Mouse (Mus musculus): Measurements from ENCODE around the gene Trim44. TPM values are rescaled to one million over a fixed set of nuclear protein-coding genes. Genes with fewer than 3 reads are reported as not detected.
A peak's percentile ranks its signal among the peaks of the same experiment; 100 is the strongest.

Trim44 gene
- total and polyA plus RNA-seq, 3 experiments, result 21.7 to 55.3 (median 49.1) TPM

DNA sequence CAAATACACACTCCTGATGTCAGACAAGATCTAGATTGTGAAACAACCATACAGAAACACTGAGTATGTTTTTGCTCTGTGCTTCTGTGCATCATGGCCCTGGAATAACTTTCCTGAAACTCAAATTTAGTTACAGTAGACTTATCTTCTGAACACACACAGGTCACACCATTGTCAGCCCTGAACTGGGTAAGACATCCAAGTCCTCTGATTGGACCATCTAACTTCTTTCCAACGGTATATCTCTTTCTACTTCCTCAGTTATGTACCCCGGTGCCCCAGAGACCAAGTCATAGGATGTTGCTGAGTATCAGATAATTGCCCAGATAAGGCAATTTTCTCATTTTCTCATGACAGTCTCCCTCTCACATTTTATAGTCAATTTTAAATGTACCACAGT lies 5.1 kb upstream of the Trim44 start (continued):
- TF ChIP-seq MEF2A (IDR thresholded peaks at IDR 0.05; ENCODE audit: extremely low read depth, insufficient replicate concordance, low read depth, low read length, poor library complexity, severe bottlenecking), result 0 out of 2 replicates have a peak, but pooled peaks have one; percentile 71
- TF ChIP-seq BHLHE40 (IDR thresholded peaks at IDR 0.05; ENCODE audit: borderline replicate concordance, low read depth, low read length), result no peak
- peak; percentile 27; the same call in 1 of the 2 replicates for TF ChIP-seq TAL1 (IDR thresholded peaks at IDR 0.05; ENCODE audit: low read length)
- no peak for TF ChIP-seq MAFK (IDR thresholded peaks at IDR 0.05; ENCODE audit: borderline replicate concordance, low read depth, low read length)
- no peak for TF ChIP-seq KAT2A (conservative IDR thresholded peaks at IDR 0.05; ENCODE audit: low read depth, low read length)
- no peak for TF ChIP-seq USF2 (IDR thresholded peaks at IDR 0.05; ENCODE audit: borderline replicate concordance in 1 of 2, insufficient read depth in 1 of 2, low read depth in 1 of 2, low read length in 2 of 2)
- TF ChIP-seq SIN3A (IDR thresholded peaks at IDR 0.05; ENCODE audit: low read length), result 0 out of 2 replicates have a peak, but pooled peaks have one; percentile 58
- peak; percentile 57; the same call in 1 of the 2 replicates for TF ChIP-seq MYC (IDR thresholded peaks at IDR 0.05; ENCODE audit: low read depth, low read length)
- TF ChIP-seq NRF1 (IDR thresholded peaks at IDR 0.05; ENCODE audit: insufficient read depth, low read depth, low read length, poor library complexity, severe bottlenecking), result no peak
- no peak for TF ChIP-seq JUND (IDR thresholded peaks at IDR 0.05; ENCODE audit: low read depth, low read length)
- no peak for TF ChIP-seq POLR2A (IDR thresholded peaks at IDR 0.05; ENCODE audit: control insufficient read depth in 1 of 2, insufficient read depth in 1 of 2, low read depth in 1 of 2, low read length in 2 of 2, poor library complexity in 1 of 2)
- no peak for TF ChIP-seq SMC3 (IDR thresholded peaks at IDR 0.05; ENCODE audit: low read depth, low read length)
- TF ChIP-seq NELFE (IDR thresholded peaks at IDR 0.05; ENCODE audit: low read depth, low read length), result no peak
- no peak for TF ChIP-seq UBTF (IDR thresholded peaks at IDR 0.05; ENCODE audit: borderline replicate concordance, insufficient read depth, low read depth, low read length)
- TF ChIP-seq CTCF (IDR thresholded peaks at IDR 0.05 in 2 of 3, conservative IDR thresholded peaks at IDR 0.05 in 1 of 3; ENCODE audit: control insufficient read depth in 1 of 3, insufficient read depth in 1 of 3, low read depth in 2 of 3, low read length in 3 of 3, poor library complexity in 1 of 3, severe bottlenecking in 1 of 3), result no peak
- no peak for TF ChIP-seq ZMIZ1 (IDR thresholded peaks at IDR 0.05; ENCODE audit: low read depth, low read length)
- no peak for TF ChIP-seq ZNF384 (IDR thresholded peaks at IDR 0.05; ENCODE audit: low read depth, low read length)
- no peak for TF ChIP-seq POLR2AphosphoS2 (IDR thresholded peaks at IDR 0.05; ENCODE audit: low read length)
- TF ChIP-seq USF1 (IDR thresholded peaks at IDR 0.05; ENCODE audit: low read depth, low read length), result no peak
- peak; percentile 77 for TF ChIP-seq TCF12 (IDR thresholded peaks at IDR 0.05; ENCODE audit: low read depth, low read length)
- no peak for TF ChIP-seq ZC3H11A (IDR thresholded peaks at IDR 0.05; ENCODE audit: low read depth, low read length)
- no peak for TF ChIP-seq GABPA (IDR thresholded peaks at IDR 0.05; ENCODE audit: low read depth, low read length)

DNA sequence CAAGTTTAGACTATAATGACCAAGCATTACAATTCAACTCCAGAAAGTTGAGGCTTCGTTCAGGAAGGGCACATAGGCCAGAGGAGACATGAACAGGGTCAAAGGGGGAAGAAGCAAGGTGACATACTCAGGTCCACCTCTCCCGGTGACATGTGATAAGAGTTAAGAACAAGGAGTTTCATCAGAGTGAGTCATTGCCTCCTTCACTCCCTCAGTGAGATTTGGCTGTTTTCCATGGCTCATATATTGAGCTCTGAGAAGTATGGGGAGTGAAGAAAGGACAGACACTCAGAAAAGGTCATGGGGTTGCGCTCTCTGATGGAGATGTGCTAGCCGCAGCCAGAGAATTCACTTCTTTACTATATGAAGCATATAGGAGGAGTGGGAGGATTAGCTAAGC lies 3.0 kb upstream of the Trim44 start:
- Histone ChIP-seq H3K79me2 (ENCODE audit: control insufficient read depth, insufficient read depth, low read length, poor library complexity) (no peaks in the 10 kb centered on the region), H3K27ac (ENCODE audit: control insufficient read depth, low read depth, low read length) (peak overlapping the region; percentile 16; the same call in 1 of the 2 replicates), H3K4me3 (ENCODE audit: control insufficient read depth in 1 of 2, insufficient read depth in 1 of 2, low read depth in 2 of 2, low read length in 2 of 2) (no peak overlapping the region), H3K27me3 (ENCODE audit: control insufficient read depth in 1 of 2, insufficient read depth in 2 of 2, low read length in 2 of 2) (no peaks in the 10 kb centered on the region), H3K36me3 (ENCODE audit: control insufficient read depth in 1 of 2, insufficient read depth in 2 of 2, low read length in 2 of 2) (peaks cover 0 to 57% of the 10 kb centered on the region in 2 experiments; a peak in 2 of 4 replicates), H3K9me3 (replicated peaks; ENCODE audit: insufficient read depth, low read length) (no peaks in the 10 kb centered on the region), H3K4me1 (ENCODE audit: control insufficient read depth in 1 of 2, insufficient read depth in 2 of 2, low read length in 2 of 2) (peaks cover 33 to 48% of the 10 kb centered on the region in 2 experiments), H3K9ac (ENCODE audit: control insufficient read depth, low read depth, low read length, poor library complexity, severe bottlenecking) (no peak overlapping the region)
- TF ChIP-seq POLR2AphosphoS2 (IDR thresholded peaks at IDR 0.05; ENCODE audit: low read length) (no peak), TAL1 (IDR thresholded peaks at IDR 0.05; ENCODE audit: low read length) (peak; percentile 44), SMC3 (IDR thresholded peaks at IDR 0.05; ENCODE audit: low read depth, low read length) (no peak), GATA1 (IDR thresholded peaks at IDR 0.05; ENCODE audit: low read depth, low read length) (peak; percentile 56), POLR2AphosphoS5 (IDR thresholded peaks at IDR 0.05; ENCODE audit: borderline replicate concordance, low read depth, low read length) (no peak), JUND (IDR thresholded peaks at IDR 0.05; ENCODE audit: low read depth, low read length) (peak; percentile 63; the same call in 1 of the 2 replicates), ZKSCAN1 (IDR thresholded peaks at IDR 0.05; ENCODE audit: low read depth, low read length) (no peak), EP300 (IDR thresholded peaks at IDR 0.05; ENCODE audit: low read depth in 1 of 2, low read length in 2 of 2) (peak; percentile 31 to 67; a peak in 3 of 4 replicates)
- DNase-seq (ENCODE audit: low read depth, low spot score), result peak; percentile 78
